Mouse (Mus musculus) liver (tissue): ENCODE results near the gene Nynrin.
A peak's percentile ranks its signal among the peaks of the same experiment; 100 is the strongest.

Experiments used
- DNase-seq: peaks from one replicate; pipeline ENCODE4 v3.0.0-alpha.2; 2020; ENCODE audit warnings: mixed read lengths

Gene Nynrin

DNA sequence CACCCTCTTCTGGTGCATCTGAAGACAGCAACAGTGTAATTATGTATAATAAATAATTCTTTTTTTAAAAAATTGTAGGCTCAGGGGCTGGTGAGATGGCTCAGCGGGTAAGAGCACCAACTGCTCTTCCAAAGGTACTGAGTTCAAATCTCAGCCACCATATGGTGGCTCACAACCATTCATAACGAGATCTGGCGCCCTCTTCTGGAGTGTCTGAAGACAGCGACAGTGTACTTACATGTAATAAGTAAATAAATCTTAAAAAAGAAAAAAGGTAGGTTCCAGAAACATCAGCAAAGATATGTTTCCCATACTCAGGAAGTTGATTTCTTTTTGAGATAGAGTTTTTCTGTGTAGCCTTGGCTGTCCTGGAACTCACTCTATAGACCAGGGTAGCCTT is 11.0 kb upstream of the Nynrin start:
- DNase-seq = no peak

DNA sequence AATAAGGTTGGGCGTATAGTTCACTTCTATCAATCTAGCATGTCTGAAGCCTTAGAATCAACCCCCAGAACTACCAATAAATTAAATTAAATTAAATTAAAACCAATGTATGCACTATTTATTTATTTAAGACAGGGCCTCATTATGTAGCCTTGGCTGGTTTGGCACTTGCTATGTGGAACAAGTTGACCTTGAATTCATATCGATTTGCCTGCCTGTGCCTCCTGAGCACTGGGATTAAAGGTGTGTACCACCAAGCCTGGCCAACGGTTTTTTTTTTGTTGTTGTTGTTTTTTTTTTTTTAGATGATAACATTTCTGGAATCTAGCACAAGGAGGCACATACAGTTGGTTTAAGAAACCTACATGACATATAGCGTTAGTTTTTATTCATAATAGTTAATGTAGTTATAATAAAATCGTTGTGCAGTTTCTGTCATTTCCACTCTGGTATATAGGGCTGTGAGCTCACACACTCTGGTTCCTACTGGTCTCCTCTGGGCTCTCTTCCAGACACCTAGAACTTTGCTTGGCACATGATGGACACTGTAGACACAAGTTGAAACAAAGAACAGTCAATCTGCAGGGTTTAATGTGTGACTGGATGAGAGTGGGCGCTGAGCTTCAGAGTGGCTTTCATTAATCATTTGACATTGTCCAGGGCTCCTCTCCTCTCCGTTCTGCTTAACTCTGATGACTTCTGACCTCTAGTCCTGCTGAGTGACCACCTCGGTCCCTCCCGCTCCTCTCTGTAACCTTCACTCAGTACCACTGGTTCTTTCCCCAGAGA is 8.1 kb upstream of the Nynrin start:
- no peak for DNase-seq

- DNase-seq = no peak
Observed at GRCm38 (mm10) chr14:55850885-55851284, 2.9 kb upstream of the Nynrin start.

DNA sequence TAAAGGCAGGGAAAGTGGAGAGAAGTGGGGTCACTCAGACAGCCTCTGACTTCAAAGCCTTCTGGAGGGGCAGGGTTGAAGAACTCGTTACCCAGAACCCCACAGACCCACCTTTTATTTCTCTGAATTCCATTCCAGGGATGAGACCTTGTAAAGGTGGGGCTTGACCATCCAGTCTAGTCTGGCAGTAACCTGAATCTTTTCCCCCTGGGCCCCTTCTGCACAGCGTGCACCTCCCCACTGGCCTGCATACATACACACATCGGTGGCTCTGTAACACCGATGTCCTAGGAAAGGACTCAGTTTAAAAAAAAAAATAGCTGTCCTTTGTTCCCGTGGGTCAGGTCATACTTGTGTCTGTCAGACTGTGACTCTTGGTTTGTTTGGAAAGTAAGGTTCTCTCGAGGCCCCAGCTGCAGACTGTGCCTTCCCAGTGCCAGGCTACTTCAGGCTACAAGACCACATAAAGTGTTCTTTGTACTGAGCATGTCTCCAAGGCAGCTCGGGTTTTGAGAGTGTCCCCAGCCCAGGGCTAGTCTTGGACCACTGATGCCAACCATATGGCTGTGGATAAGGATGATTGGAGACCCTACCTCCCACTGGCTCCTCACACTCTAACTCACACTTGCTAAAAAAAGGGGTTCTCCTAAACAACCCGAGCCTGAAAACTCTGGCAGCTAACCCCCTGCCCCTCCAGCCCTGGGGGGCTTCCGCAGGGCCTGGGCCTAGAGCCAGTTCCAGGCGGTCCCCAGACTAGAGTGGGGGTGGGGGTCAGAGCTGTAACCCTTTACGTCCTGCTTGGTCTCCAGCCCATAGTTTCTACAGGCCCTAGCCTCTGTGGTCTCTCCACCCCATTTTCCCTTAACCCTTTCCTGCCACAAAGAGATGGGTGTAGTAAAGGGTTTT is 911 bp upstream of the Nynrin start:
- peak; percentile 53 for DNase-seq

- no peak for DNase-seq
Observed at GRCm38 (mm10) chr14:55854406-55855100, 743 bp downstream of the Nynrin start.

- peak; percentile 52 for DNase-seq
Observed at GRCm38 (mm10) chr14:55855101-55855561, 1.3 kb downstream of the Nynrin start.

DNA sequence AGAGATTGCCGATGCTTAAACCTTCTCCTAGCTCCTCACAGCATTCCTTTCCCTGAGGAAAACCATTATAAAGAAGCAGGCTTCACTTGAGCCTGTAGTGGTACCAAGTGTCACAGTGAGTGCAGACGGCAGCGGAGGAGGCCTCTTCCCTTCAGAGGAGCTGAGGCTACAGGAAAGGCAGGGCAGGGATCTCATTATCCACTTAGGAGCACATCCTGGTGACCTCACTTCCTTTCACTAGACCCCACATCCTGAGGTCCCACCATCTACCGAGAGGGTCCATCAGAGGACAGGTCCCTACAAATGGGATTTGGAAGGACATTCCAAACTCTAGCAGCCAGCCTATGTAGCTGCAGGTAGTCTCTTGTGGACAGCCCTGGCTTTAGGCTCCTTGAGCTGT is 3.8 kb downstream of the Nynrin start:
- no peak for DNase-seq

GRCm38 (mm10) chr14:55862186-55862585 is 8.4 kb downstream of the Nynrin start:
- DNase-seq = no peak

DNA sequence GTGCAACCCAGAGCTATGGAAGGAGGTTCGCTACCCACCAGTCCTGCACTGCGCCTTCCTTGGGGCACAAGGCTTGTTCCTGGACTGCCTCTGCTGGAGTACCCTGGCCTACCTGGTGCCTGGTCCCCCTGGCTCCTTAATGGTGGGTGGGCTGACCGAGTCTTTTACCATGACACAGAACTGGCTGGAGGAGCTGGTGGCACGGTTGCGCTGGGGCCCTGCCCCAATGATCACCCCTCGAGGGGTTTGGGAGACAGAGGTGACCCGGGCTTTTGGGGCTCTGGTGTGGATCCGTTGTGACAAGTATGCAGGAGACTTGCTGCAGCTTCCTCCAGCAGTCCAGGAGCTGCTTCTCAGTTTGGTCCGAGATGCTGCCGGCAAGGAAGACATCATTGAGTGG is 9.2 kb downstream of the Nynrin start:
- no peak for DNase-seq

DNA sequence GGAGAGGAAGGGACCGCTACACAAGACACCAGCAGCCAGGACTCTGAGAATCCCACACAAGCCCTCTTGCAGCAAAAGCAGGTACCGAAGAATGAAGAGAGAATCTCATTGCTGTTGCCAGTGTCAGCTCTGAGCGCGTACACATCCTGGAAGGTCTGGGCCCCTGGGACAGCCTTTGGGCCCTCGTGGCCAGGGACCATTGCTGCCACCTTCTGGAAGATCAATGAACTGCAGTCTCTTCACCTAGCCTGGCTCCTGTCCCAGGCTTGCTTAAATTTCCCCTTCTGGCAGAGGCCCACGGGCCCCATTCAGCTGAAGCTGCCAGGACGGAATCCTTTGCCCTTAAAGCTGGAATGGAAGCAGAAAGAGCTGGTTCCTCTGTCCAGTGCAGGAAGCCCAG is 10.0 kb downstream of the Nynrin start:
- DNase-seq = peak; percentile 72

- DNase-seq = no peak
Observed at GRCm38 (mm10) chr14:55866962-55867361, 13.2 kb downstream of the Nynrin start.

DNA sequence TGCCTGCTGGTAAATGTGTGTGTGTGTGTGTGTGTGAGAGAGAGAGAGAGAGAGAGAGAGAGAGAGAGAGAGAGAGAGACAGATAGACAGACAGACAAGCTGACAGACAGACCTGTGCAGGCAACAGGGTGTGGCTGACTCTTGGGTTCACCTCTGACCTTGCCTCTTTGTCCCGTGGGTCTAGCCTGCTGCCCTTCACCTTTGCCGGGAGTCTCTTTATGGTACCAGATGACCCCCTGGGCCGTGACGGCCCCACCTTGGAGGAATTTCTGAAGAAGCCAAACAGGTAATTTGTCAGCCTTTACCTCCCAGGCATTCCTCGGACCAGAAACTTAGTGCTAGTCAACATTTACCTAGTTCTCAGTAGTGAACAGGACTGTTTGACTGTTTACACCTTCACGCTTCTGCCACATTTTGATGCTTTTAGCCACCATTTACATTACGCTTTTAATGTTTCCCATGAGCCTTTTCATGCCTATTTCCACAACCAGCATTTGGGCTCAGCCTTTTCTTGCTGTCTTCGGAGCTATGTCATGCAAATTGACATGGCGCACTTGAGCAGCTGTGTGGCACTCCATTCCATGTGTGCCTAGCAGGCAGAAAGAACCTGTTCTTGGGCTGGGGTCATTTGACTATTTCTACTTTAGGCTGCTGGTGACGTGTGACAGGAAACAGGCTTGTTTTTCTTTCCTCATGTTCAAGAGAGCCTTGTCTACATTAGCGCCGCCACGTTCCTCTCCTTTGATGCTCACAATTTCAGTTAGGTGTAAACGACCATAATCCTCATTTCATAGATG is 14.6 kb downstream of the Nynrin start:
- no peak for DNase-seq

DNA sequence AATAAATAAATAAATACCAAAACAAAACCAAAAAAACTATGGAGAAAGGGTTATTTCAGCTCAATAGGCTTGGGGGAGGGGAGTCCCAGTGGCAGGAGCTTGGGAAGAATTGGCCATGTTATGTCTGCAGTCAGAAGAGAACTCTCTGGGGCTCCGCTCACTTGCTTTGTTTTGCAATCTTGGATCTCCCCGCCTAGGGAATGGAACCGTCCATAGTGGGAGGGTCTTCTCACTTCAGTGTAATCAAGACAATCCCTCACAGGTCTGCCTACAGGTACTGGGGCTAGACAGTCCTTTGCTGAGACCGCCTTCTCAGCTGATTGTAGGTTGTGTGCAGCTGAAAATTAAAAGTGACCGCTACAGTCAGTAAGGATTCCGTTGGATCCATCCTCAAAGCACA is 15.7 kb downstream of the Nynrin start:
- no peak for DNase-seq

DNA sequence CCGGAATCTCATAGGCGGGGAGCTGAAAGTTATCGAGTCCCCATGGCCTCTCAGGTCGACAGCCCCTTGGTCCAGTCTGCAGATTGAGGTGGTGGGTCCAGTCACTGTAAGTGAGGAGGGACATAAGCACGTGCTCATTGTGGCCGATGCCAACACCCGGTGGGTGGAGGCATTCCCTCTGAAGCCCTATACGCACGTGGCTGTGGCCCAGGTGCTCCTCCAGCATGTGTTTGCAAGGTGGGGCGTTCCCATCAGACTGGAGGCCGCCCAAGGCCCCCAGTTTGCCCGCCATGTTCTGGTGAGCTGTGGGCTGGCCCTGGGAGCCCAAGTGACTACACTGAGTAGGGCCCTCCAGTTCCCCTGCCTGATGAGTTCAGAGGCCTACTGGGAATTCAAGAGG is 18.2 kb downstream of the Nynrin start:
- no peak for DNase-seq

GRCm38 (mm10) chr14:55872551-55872950 is 18.7 kb downstream of the Nynrin start:
- no peak for DNase-seq

GRCm38 (mm10) chr14:55873242-55873713 is 19.5 kb downstream of the Nynrin start:
- no peak for DNase-seq

GRCm38 (mm10) chr14:55873714-55874683 is 20.2 kb downstream of the Nynrin start:
- peak; percentile 77 for DNase-seq

DNA sequence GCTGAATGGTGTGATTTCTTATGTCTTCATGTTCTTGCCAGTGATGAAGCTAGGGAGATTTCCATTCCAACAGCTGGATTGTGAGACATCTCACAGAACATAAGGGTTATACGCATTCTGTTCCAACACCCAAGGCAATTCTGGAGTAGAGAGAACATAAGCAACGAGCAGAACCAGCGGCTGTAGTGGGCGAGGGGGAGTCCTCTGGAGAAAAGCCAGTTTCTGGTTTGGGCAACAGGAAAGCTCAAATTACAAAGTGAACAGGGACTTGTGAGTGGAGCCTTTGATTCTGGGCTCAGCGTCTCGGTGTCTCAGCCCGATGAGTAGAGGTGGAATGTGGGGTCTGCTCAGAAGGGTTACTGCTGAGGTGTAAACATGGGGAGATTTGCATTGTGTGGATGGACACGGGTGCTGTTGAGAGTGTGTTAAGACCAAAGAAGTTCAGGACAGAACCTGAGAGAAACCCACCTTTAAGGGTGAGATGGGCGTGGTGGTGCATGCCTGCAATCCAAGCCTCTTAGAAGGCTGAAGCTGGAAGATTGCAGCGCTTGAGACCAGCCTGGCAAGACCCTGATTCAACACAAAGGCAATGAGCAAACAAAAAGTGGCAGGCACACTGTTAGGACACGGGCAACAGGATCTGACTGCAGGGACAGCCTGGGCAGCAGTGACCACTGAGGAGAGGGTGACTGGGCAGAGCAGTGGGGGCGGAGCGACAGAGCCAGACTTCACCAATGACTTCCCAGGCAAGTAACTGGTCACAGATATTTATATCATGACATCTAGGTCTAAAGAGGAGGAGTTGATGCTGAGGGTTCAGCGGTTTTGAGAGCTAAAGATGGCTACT is 23.9 kb downstream of the Nynrin start:
- no peak for DNase-seq

- no peak for DNase-seq
Observed at GRCm38 (mm10) chr14:55878316-55878940, 24.6 kb downstream of the Nynrin start.

DNA sequence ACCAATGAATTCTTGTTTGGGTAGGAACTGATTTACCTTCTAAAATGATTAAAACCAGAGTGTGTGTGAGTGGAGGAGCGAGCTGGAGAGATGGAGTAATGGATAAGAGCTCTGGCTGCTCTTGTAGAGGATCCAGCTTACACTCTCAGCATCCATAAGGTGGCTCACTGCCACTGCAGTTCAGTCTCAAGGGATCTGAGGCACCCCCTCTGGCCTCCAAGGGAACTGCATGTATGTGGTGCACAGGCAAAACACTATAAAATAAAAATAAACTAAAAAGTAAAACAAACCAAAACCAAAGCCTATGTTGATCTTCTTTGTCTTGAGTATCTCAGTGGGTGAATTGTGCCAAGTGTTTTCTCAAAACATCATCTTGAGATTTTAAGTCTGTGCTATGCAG is 25.8 kb downstream of the Nynrin start:
- DNase-seq = peak; percentile 66
